Mouse (Mus musculus): Measurements from ENCODE around the gene Rpp25l. TPM values are rescaled to one million over a fixed set of nuclear protein-coding genes. Genes with fewer than 3 reads are reported as not detected.
"Not testable (repeated sequence)": the region's sequence is repeated elsewhere in the genome, so short reads cannot be mapped to it uniquely, and the experiment has no call there.

The Rpp25l gene
- polyA plus RNA-seq (2014; fragmentation: Nextera tagmentation; extraction: Ambion mirVana) = 67.4 and 68.7 TPM in 2 replicates

- under 1% methylated on average over 48 of the region's 61 CpGs for WGBS
- peak; percentile 79 for DNase-seq (ENCODE audit: low spot score)
- Histone ChIP-seq H3K9me3 (ENCODE audit: control insufficient read depth, low read length) (no peaks in the 10 kb centered on the region), H3K4me2 (ENCODE audit: low read depth, low read length) (peak within 1 kb of the TSS; percentile 78), H3K9ac (ENCODE audit: low read depth, low read length) (peak within 1 kb of the TSS; percentile 89), H3K27me3 (replicated peaks; ENCODE audit: control insufficient read depth, insufficient read depth, low read length) (no peaks in the 10 kb centered on the region), H3K4me1 (ENCODE audit: control insufficient read depth, insufficient read depth, low read length) (peaks cover 17% of the 10 kb centered on the region), H3K4me3 (ENCODE audit: low read depth, low read length) (peak within 1 kb of the TSS; percentile 70), H3K27ac (replicated peaks; ENCODE audit: low read depth, low read length) (peak within 1 kb of the TSS; percentile 36), H3K36me3 (ENCODE audit: control insufficient read depth, insufficient read depth, low read length) (peaks cover 19% of the 10 kb centered on the region; the same call in 1 of the 2 replicates)
- ATAC-seq (ENCODE audit: low read depth) = peak; percentile 68
Observed at GRCm38 (mm10) chr4:41713197-41714067, at the start of gene Rpp25l. Gene Rpp25l, minus strand, starts transcription at chr4:41713534.

- WGBS = 25% methylated on average over 8 of the region's 8 CpGs
- Histone ChIP-seq H3K4me3 (ENCODE audit: low read depth, low read length) (peak overlapping the region; percentile 52), H3K4me2 (ENCODE audit: low read depth, low read length) (peak overlapping the region; percentile 69), H3K9ac (ENCODE audit: low read depth, low read length) (peak overlapping the region; percentile 63), H3K4me1 (ENCODE audit: control insufficient read depth, insufficient read depth, low read length) (peaks cover 16% of the 10 kb centered on the region), H3K36me3 (ENCODE audit: control insufficient read depth, insufficient read depth, low read length) (peaks cover 16% of the 10 kb centered on the region), H3K27ac (replicated peaks; ENCODE audit: low read depth, low read length) (peak overlapping the region; percentile 97)
- H3K9me3 ChIP-seq (ENCODE audit: control insufficient read depth, low read length); H3K27me3 ChIP-seq (replicated peaks; ENCODE audit: control insufficient read depth, insufficient read depth, low read length): not testable (repeated sequence)
- ATAC-seq (ENCODE audit: low read depth) (peak; percentile 75), DNase-seq (ENCODE audit: low spot score) (peak; percentile 93)
Observed at GRCm38 (mm10) chr4:41762688-41763114, 49.4 kb upstream of the Rpp25l start.

- Histone ChIP-seq H3K4me3 (ENCODE audit: low read depth, low read length) (peak overlapping the region; percentile 52), H3K27ac (replicated peaks; ENCODE audit: low read depth, low read length) (peak overlapping the region; percentile 97), H3K4me2 (ENCODE audit: low read depth, low read length) (peak overlapping the region; percentile 69), H3K9me3 (ENCODE audit: control insufficient read depth, low read length) (no peaks in the 10 kb centered on the region), H3K36me3 (ENCODE audit: control insufficient read depth, insufficient read depth, low read length) (peaks cover 17% of the 10 kb centered on the region), H3K9ac (ENCODE audit: low read depth, low read length) (peak overlapping the region; percentile 63), H3K4me1 (ENCODE audit: control insufficient read depth, insufficient read depth, low read length) (peaks cover 16% of the 10 kb centered on the region), H3K27me3 (replicated peaks; ENCODE audit: control insufficient read depth, insufficient read depth, low read length) (no peaks in the 10 kb centered on the region)
- ATAC-seq (ENCODE audit: low read depth) (peak; percentile 79), DNase-seq (ENCODE audit: low spot score) (peak; percentile 93)
- 22% methylated on average over 6 of the region's 8 CpGs for WGBS
Observed at GRCm38 (mm10) chr4:41762099-41762687, 48.9 kb upstream of the Rpp25l start.

- H3K9me3 ChIP-seq (ENCODE audit: control insufficient read depth, low read length) = no peaks in the 10 kb centered on the region
- peak overlapping the region; percentile 69 for H3K4me2 ChIP-seq (ENCODE audit: low read depth, low read length)
- H3K27me3 ChIP-seq (replicated peaks; ENCODE audit: control insufficient read depth, insufficient read depth, low read length) = no peaks in the 10 kb centered on the region
- H3K36me3 ChIP-seq (ENCODE audit: control insufficient read depth, insufficient read depth, low read length) = peaks cover 18% of the 10 kb centered on the region
- H3K4me3 ChIP-seq (ENCODE audit: low read depth, low read length) = peak overlapping the region; percentile 52
- peaks cover 16% of the 10 kb centered on the region for H3K4me1 ChIP-seq (ENCODE audit: control insufficient read depth, insufficient read depth, low read length)
- ATAC-seq (ENCODE audit: low read depth) (no peak), DNase-seq (ENCODE audit: low spot score) (peak; percentile 26)
- H3K27ac ChIP-seq (replicated peaks; ENCODE audit: low read depth, low read length) = peak overlapping the region; percentile 97
- peak overlapping the region; percentile 63 for H3K9ac ChIP-seq (ENCODE audit: low read depth, low read length)
Observed at GRCm38 (mm10) chr4:41761680-41762079, 48.3 kb upstream of the Rpp25l start.

GRCm38 (mm10) chr4:41760911-41761310 lies 47.6 kb upstream of the Rpp25l start:
- peak overlapping the region; percentile 69 for H3K4me2 ChIP-seq (ENCODE audit: low read depth, low read length)
- H3K4me3 ChIP-seq (ENCODE audit: low read depth, low read length) = peak overlapping the region; percentile 52
- ATAC-seq (ENCODE audit: low read depth) (no peak), DNase-seq (ENCODE audit: low spot score) (no peak)
- peaks cover 11% of the 10 kb centered on the region for H3K36me3 ChIP-seq (ENCODE audit: control insufficient read depth, insufficient read depth, low read length)
- no peaks in the 10 kb centered on the region for H3K27me3 ChIP-seq (replicated peaks; ENCODE audit: control insufficient read depth, insufficient read depth, low read length)
- H3K4me1 ChIP-seq (ENCODE audit: control insufficient read depth, insufficient read depth, low read length) = peaks cover 16% of the 10 kb centered on the region
- H3K27ac ChIP-seq (replicated peaks; ENCODE audit: low read depth, low read length) = peak overlapping the region; percentile 97
- H3K9ac ChIP-seq (ENCODE audit: low read depth, low read length) = peak overlapping the region; percentile 63
- 49% methylated on average over 4 of the region's 4 CpGs for WGBS
- H3K9me3 ChIP-seq (ENCODE audit: control insufficient read depth, low read length) = no peaks in the 10 kb centered on the region

GRCm38 (mm10) chr4:41760288-41760721 lies 47.0 kb upstream of the Rpp25l start:
- ATAC-seq (ENCODE audit: low read depth) (peak; percentile 91), DNase-seq (ENCODE audit: low spot score) (peak; percentile 96)
- WGBS = under 1% methylated on average over 14 of the region's 15 CpGs

GRCm38 (mm10) chr4:41759656-41760287 lies 46.4 kb upstream of the Rpp25l start:
- DNase-seq (ENCODE audit: low spot score) = no peak
- Histone ChIP-seq H3K9me3 (ENCODE audit: control insufficient read depth, low read length) (no peaks in the 10 kb centered on the region), H3K4me2 (ENCODE audit: low read depth, low read length) (peak overlapping the region; percentile 69), H3K9ac (ENCODE audit: low read depth, low read length) (peak overlapping the region; percentile 63), H3K4me1 (ENCODE audit: control insufficient read depth, insufficient read depth, low read length) (peaks cover 16% of the 10 kb centered on the region), H3K27me3 (replicated peaks; ENCODE audit: control insufficient read depth, insufficient read depth, low read length) (no peaks in the 10 kb centered on the region), H3K4me3 (ENCODE audit: low read depth, low read length) (peak overlapping the region; percentile 52), H3K27ac (replicated peaks; ENCODE audit: low read depth, low read length) (peak overlapping the region; percentile 97), H3K36me3 (ENCODE audit: control insufficient read depth, insufficient read depth, low read length) (0 out of 2 replicates have a peak, but pooled peaks cover 6% of the 10 kb centered on the region)
- no peak for ATAC-seq (ENCODE audit: low read depth)
- WGBS = 36% methylated on average over 6 of the region's 6 CpGs

More at GRCm38 (mm10) chr4:41760288-41760721, 47.0 kb upstream of the Rpp25l start:
- H3K9ac ChIP-seq (ENCODE audit: low read depth, low read length) = peak overlapping the region; percentile 63
- peak overlapping the region; percentile 52 for H3K4me3 ChIP-seq (ENCODE audit: low read depth, low read length)
- peak overlapping the region; percentile 97 for H3K27ac ChIP-seq (replicated peaks; ENCODE audit: low read depth, low read length)
- H3K4me2 ChIP-seq (ENCODE audit: low read depth, low read length) = peak overlapping the region; percentile 69
- H3K27me3 ChIP-seq (replicated peaks; ENCODE audit: control insufficient read depth, insufficient read depth, low read length) = no peaks in the 10 kb centered on the region
- H3K36me3 ChIP-seq (ENCODE audit: control insufficient read depth, insufficient read depth, low read length) = 0 out of 2 replicates have a peak, but pooled peaks cover 6% of the 10 kb centered on the region
- H3K4me1 ChIP-seq (ENCODE audit: control insufficient read depth, insufficient read depth, low read length) = peaks cover 16% of the 10 kb centered on the region
- no peaks in the 10 kb centered on the region for H3K9me3 ChIP-seq (ENCODE audit: control insufficient read depth, low read length)

GRCm38 (mm10) chr4:41759206-41759605 lies 45.9 kb upstream of the Rpp25l start:
- H3K36me3 ChIP-seq (ENCODE audit: control insufficient read depth, insufficient read depth, low read length) = 0 out of 2 replicates have a peak, but pooled peaks cover 6% of the 10 kb centered on the region
- 87% methylated on average over 9 of the region's 9 CpGs for WGBS
- H3K9ac ChIP-seq (ENCODE audit: low read depth, low read length) = no peak overlapping the region
- H3K4me1 ChIP-seq (ENCODE audit: control insufficient read depth, insufficient read depth, low read length) = peaks cover 16% of the 10 kb centered on the region
- H3K27ac ChIP-seq (replicated peaks; ENCODE audit: low read depth, low read length) = peak overlapping the region; percentile 97
- no peak overlapping the region for H3K4me3 ChIP-seq (ENCODE audit: low read depth, low read length)
- DNase-seq (ENCODE audit: low spot score) = peak; percentile 19
- no peaks in the 10 kb centered on the region for H3K9me3 ChIP-seq (ENCODE audit: control insufficient read depth, low read length)
- no peak overlapping the region for H3K4me2 ChIP-seq (ENCODE audit: low read depth, low read length)
- no peaks in the 10 kb centered on the region for H3K27me3 ChIP-seq (replicated peaks; ENCODE audit: control insufficient read depth, insufficient read depth, low read length)
- no peak for ATAC-seq (ENCODE audit: low read depth)

Data from embryonic facial prominence, embryonic 14.5 days (tissue).